Mouse (Mus musculus): ENCODE data around the gene Kcnq1. TPM values are rescaled to one million over a fixed set of nuclear protein-coding genes. Genes with fewer than 3 reads are reported as not detected.

Gene Kcnq1
- polyA plus RNA-seq, 1 experiment = 0.54 TPM

- TF ChIP-seq POLR2A (IDR thresholded peaks at IDR 0.05; ENCODE audit: borderline replicate concordance, insufficient read depth, low read length) (no peak), CTCF (IDR thresholded peaks at IDR 0.05; ENCODE audit: borderline replicate concordance, insufficient read depth, low read depth, low read length) (no peak)
- no peak overlapping the region for H3K27ac ChIP-seq (ENCODE audit: insufficient read depth, low read length)
- WGBS = 77% methylated on average over 4 of the region's 4 CpGs
- no peak for DNase-seq
- H3K4me1 ChIP-seq (ENCODE audit: control insufficient read depth, insufficient read depth, low read length) = no peaks in the 10 kb centered on the region
- H3K4me3 ChIP-seq (replicated peaks; ENCODE audit: insufficient read depth, low read depth, low read length) = no peak overlapping the region
- no peaks in the 10 kb centered on the region for H3K27me3 ChIP-seq (ENCODE audit: control insufficient read depth, insufficient read depth, low read length)
Observed at GRCm38 (mm10) chr7:143207044-143207443, 100.9 kb downstream of the Kcnq1 start.

GRCm38 (mm10) chr7:143210796-143211195 lies 104.6 kb downstream of the Kcnq1 start:
- no peaks in the 10 kb centered on the region for H3K4me1 ChIP-seq (ENCODE audit: control insufficient read depth, insufficient read depth, low read length)
- WGBS = 4% methylated on average over 4 of the region's 4 CpGs
- H3K4me3 ChIP-seq (replicated peaks; ENCODE audit: insufficient read depth, low read depth, low read length) = no peak overlapping the region

GRCm38 (mm10) chr7:143251206-143251605 lies 145.0 kb downstream of the Kcnq1 start:
- no peak for TF ChIP-seq POLR2A (IDR thresholded peaks at IDR 0.05; ENCODE audit: borderline replicate concordance, insufficient read depth, low read length)
- no peak for TF ChIP-seq CTCF (IDR thresholded peaks at IDR 0.05; ENCODE audit: borderline replicate concordance, insufficient read depth, low read depth, low read length)
- H3K4me1 ChIP-seq (ENCODE audit: control insufficient read depth, insufficient read depth, low read length) = no peaks in the 10 kb centered on the region
- H3K27me3 ChIP-seq (ENCODE audit: control insufficient read depth, insufficient read depth, low read length) = no peaks in the 10 kb centered on the region
- no peak overlapping the region for H3K27ac ChIP-seq (ENCODE audit: insufficient read depth, low read length)
- WGBS = 76% methylated on average over 2 of the region's 2 CpGs
- H3K4me3 ChIP-seq (replicated peaks; ENCODE audit: insufficient read depth, low read depth, low read length) = no peak overlapping the region
- no peak for DNase-seq

More at GRCm38 (mm10) chr7:143210796-143211195, 104.6 kb downstream of the Kcnq1 start:
- no peak overlapping the region for H3K27ac ChIP-seq (ENCODE audit: insufficient read depth, low read length)
- no peaks in the 10 kb centered on the region for H3K27me3 ChIP-seq (ENCODE audit: control insufficient read depth, insufficient read depth, low read length)
- DNase-seq = peak in 1 of 2 experiments; percentile 32
- TF ChIP-seq CTCF (IDR thresholded peaks at IDR 0.05; ENCODE audit: borderline replicate concordance, insufficient read depth, low read depth, low read length) = no peak
- no peak for TF ChIP-seq POLR2A (IDR thresholded peaks at IDR 0.05; ENCODE audit: borderline replicate concordance, insufficient read depth, low read length)

GRCm38 (mm10) chr7:143253126-143253871 lies 147.1 kb downstream of the Kcnq1 start:
- 53% methylated on average over 6 of the region's 6 CpGs for WGBS
- no peak for TF ChIP-seq CTCF (IDR thresholded peaks at IDR 0.05; ENCODE audit: borderline replicate concordance, insufficient read depth, low read depth, low read length)
- Histone ChIP-seq H3K4me1 (ENCODE audit: control insufficient read depth, insufficient read depth, low read length) (no peaks in the 10 kb centered on the region), H3K4me3 (replicated peaks; ENCODE audit: insufficient read depth, low read depth, low read length) (no peak overlapping the region), H3K27me3 (ENCODE audit: control insufficient read depth, insufficient read depth, low read length) (no peaks in the 10 kb centered on the region), H3K27ac (ENCODE audit: insufficient read depth, low read length) (no peak overlapping the region)
- no peak for DNase-seq

- H3K27ac ChIP-seq (ENCODE audit: insufficient read depth, low read length) = no peak overlapping the region
- H3K27me3 ChIP-seq (ENCODE audit: control insufficient read depth, insufficient read depth, low read length) = no peaks in the 10 kb centered on the region
- TF ChIP-seq POLR2A (IDR thresholded peaks at IDR 0.05; ENCODE audit: borderline replicate concordance, insufficient read depth, low read length) (no peak), CTCF (IDR thresholded peaks at IDR 0.05; ENCODE audit: borderline replicate concordance, insufficient read depth, low read depth, low read length) (no peak)
- H3K4me1 ChIP-seq (ENCODE audit: control insufficient read depth, insufficient read depth, low read length) = no peaks in the 10 kb centered on the region
- no peak for DNase-seq
- 97% methylated on average over 2 of the region's 2 CpGs for WGBS
- H3K4me3 ChIP-seq (replicated peaks; ENCODE audit: insufficient read depth, low read depth, low read length) = no peak overlapping the region
Observed at GRCm38 (mm10) chr7:143254901-143255300, 148.7 kb downstream of the Kcnq1 start.

GRCm38 (mm10) chr7:143261246-143261645 lies 155.1 kb downstream of the Kcnq1 start:
- H3K27me3 ChIP-seq (ENCODE audit: control insufficient read depth, insufficient read depth, low read length) = no peaks in the 10 kb centered on the region
- no peak overlapping the region for H3K27ac ChIP-seq (ENCODE audit: insufficient read depth, low read length)
- TF ChIP-seq POLR2A (IDR thresholded peaks at IDR 0.05; ENCODE audit: borderline replicate concordance, insufficient read depth, low read length) (no peak), CTCF (IDR thresholded peaks at IDR 0.05; ENCODE audit: borderline replicate concordance, insufficient read depth, low read depth, low read length) (no peak)
- no peak overlapping the region for H3K4me3 ChIP-seq (replicated peaks; ENCODE audit: insufficient read depth, low read depth, low read length)
- no peaks in the 10 kb centered on the region for H3K4me1 ChIP-seq (ENCODE audit: control insufficient read depth, insufficient read depth, low read length)
- no peak for DNase-seq

- no peak for TF ChIP-seq POLR2A (IDR thresholded peaks at IDR 0.05; ENCODE audit: borderline replicate concordance, insufficient read depth, low read length)
- TF ChIP-seq CTCF (IDR thresholded peaks at IDR 0.05; ENCODE audit: borderline replicate concordance, insufficient read depth, low read depth, low read length) = no peak
- no peak for DNase-seq
Observed at GRCm38 (mm10) chr7:143263557-143263956, 157.4 kb downstream of the Kcnq1 start.

GRCm38 (mm10) chr7:143263966-143264365 lies 157.8 kb downstream of the Kcnq1 start:
- DNase-seq = no peak
- TF ChIP-seq CTCF (IDR thresholded peaks at IDR 0.05; ENCODE audit: borderline replicate concordance, insufficient read depth, low read depth, low read length) (no peak), POLR2A (IDR thresholded peaks at IDR 0.05; ENCODE audit: borderline replicate concordance, insufficient read depth, low read length) (no peak)
- Histone ChIP-seq H3K4me3 (replicated peaks; ENCODE audit: insufficient read depth, low read depth, low read length) (no peak overlapping the region), H3K27ac (ENCODE audit: insufficient read depth, low read length) (no peak overlapping the region), H3K4me1 (ENCODE audit: control insufficient read depth, insufficient read depth, low read length) (no peaks in the 10 kb centered on the region), H3K27me3 (ENCODE audit: control insufficient read depth, insufficient read depth, low read length) (no peaks in the 10 kb centered on the region)
- 85% methylated on average over 4 of the region's 4 CpGs for WGBS

More at GRCm38 (mm10) chr7:143263557-143263956, 157.4 kb downstream of the Kcnq1 start:
- no peaks in the 10 kb centered on the region for H3K4me1 ChIP-seq (ENCODE audit: control insufficient read depth, insufficient read depth, low read length)
- H3K27me3 ChIP-seq (ENCODE audit: control insufficient read depth, insufficient read depth, low read length) = no peaks in the 10 kb centered on the region
- H3K4me3 ChIP-seq (replicated peaks; ENCODE audit: insufficient read depth, low read depth, low read length) = no peak overlapping the region
- H3K27ac ChIP-seq (ENCODE audit: insufficient read depth, low read length) = no peak overlapping the region
- WGBS = 79% methylated on average over 3 of the region's 3 CpGs
